Mouse (Mus musculus) G1E (cell line): ENCODE data around the gene E330034G19Rik.

Experiments used
- CTCF ChIP-seq: IDR thresholded peaks from 2 replicates; pipeline ENCODE4 v1.5.1; 2012; ENCODE audit warnings: low read depth, low read length, inconsistent platforms, mixed read lengths
- GATA1 ChIP-seq: IDR thresholded peaks from 2 replicates; pipeline ENCODE4 v1.6.1; 2012; ENCODE audit warnings: borderline replicate concordance, low read length, inconsistent platforms, mixed read lengths
- GATA2 ChIP-seq: IDR thresholded peaks from 2 replicates; pipeline ENCODE4 v1.6.1; 2012; ENCODE audit warnings: low read depth, low read length, inconsistent platforms, borderline replicate concordance
- POLR2AphosphoS5 ChIP-seq: IDR thresholded peaks from 2 replicates; pipeline ENCODE4 v1.6.1; 2012; ENCODE audit warnings: low read depth, low read length, inconsistent platforms; ENCODE audit not compliant: insufficient replicate concordance
- TAL1 ChIP-seq: conservative IDR thresholded peaks from 2 replicates; pipeline ENCODE4 v1.6.1; 2012; ENCODE audit warnings: low read depth, low read length, inconsistent platforms, mixed read lengths

DNA sequence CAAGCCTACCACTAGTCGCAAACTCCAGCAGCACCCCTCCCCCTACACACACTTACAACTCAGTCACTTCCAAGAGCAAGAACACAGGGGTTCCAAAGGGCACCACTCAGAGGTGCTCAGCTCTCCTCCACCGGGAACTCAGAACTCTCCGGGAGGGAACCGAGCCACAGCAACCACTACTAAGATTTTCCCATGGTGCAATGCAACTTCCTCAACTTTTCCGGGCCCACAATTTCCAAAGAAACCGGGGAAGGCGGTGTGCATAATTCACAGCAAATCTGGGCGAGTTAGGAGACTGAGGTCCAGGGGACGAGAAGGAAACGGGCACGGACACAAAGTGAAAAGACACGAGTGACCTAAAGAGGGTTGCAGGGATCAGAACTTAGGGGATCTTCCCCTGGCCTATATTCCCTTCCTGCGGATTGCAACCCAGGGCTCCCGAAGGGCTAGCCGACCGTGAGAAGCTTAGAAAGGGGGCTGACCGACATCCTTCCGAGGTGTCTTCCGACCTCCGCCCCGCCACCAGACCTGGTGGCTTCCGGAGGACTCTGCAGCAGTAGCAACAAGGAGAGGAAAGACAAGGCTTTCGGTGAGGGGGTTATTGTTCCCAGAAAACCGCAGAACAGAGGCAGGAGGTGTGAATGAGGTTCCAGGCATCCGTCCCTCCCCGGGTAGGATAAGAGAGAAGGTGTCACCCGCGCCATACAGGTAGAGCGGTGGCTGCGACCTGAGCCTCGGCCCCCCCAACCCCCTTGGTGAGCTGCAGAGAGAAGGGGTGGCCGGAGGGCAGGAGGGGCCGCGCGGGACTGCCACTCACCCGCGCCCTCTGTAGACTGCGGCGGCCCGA lies 48.5 kb upstream of the E330034G19Rik start:
- no peak for TF ChIP-seq CTCF
- TF ChIP-seq POLR2AphosphoS5: no peak
- no peak for TF ChIP-seq GATA2
- TF ChIP-seq GATA1: no peak
- no peak for TF ChIP-seq TAL1
